Mouse (Mus musculus): Measurements from ENCODE around the gene Fam53b. TPM values are rescaled to one million over a fixed set of nuclear protein-coding genes. Genes with fewer than 3 reads are reported as not detected.

The Fam53b gene
- polyA plus RNA-seq, 1 experiment from 2014 or later, result 39.6 TPM

GRCm38 (mm10) chr7:132772440-132772839 is 41.2 kb downstream of the Fam53b start:
- no peak overlapping the region for H3K4me2 ChIP-seq (replicated peaks)
- H3K36me3 ChIP-seq, result peaks cover 58% of the 10 kb centered on the region
- H3K27me3 ChIP-seq, result no peaks in the 10 kb centered on the region
- H3K4me1 ChIP-seq, result peaks cover 20% of the 10 kb centered on the region
- no peak overlapping the region for H3K9ac ChIP-seq (replicated peaks)
- no peak overlapping the region for H3K4me3 ChIP-seq
- no peak overlapping the region for H3K27ac ChIP-seq (replicated peaks)
- 92% methylated on average over 5 of the region's 5 CpGs for WGBS
- no peak for ATAC-seq (ENCODE audit: low FRiP score, low read depth)
- H3K9me3 ChIP-seq, result no peaks in the 10 kb centered on the region

DNA sequence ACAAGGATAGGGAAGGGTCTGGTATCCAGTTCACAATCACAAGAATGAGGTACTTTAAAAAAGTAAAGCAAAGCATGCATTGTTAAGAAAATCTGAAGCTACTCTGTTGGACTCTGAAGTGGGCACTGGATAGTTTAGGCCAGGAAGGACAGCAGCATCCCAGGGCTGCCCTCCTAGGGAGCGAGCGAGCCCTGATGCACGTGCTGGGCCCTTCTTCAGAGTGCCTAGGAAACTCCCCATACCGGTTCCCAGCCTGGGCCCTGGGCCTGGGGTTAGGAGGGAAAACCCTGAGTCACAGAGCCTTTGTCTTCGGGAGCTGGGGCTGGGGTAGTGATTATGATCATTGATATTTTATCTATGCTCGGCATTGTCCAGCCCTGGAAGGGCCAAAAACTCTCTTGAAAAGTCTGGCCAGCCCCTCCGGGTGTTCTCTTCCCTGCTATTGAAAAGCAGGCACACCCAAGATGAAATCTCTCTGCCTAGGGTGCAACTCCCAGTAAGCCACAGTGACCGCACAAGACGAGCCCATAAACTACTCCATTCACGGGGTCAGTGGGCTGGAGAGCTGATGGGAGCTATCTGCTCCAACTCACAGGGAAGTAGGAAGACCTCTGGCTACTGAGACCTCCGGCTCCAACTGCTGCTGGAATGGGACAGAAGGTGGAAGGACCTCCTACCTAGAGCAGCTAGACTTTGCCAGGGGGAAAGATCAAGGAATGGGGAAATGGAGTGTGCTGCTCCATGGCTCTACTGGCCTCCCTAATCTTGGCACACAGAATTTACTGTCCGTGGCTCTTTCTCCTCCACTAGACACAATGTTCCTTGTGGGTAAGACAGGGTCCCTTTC is 45.0 kb downstream of the Fam53b start:
- no peak overlapping the region for H3K4me3 ChIP-seq
- H3K9ac ChIP-seq (replicated peaks), result no peak overlapping the region
- H3K27ac ChIP-seq (replicated peaks), result no peak overlapping the region
- no peaks in the 10 kb centered on the region for H3K27me3 ChIP-seq
- peaks cover 38% of the 10 kb centered on the region for H3K4me1 ChIP-seq
- H3K36me3 ChIP-seq, result peaks cover 40% of the 10 kb centered on the region; the same call in 1 of the 2 replicates
- H3K4me2 ChIP-seq (replicated peaks), result no peak overlapping the region
- 85% methylated on average over 12 of the region's 12 CpGs for WGBS
- ATAC-seq (ENCODE audit: low FRiP score, low read depth), result no peak
- no peaks in the 10 kb centered on the region for H3K9me3 ChIP-seq

DNA sequence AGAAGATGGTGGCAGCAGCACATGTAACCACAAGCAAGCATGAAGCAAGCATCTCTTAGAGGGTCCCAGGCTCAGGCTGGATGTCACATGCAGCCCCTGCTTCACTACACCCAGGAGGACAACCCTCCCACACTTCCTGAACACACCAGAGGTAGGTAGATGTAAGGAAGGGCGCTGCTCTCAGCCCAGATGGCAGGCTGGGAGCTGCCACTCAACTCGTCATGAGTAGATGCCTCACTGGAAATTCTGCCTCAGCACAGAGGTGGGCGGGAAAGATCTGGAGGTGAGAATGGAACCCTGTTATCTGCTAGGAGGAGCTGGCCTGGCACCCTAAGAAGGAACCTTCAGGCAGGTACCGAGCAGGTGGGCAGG is 45.7 kb downstream of the Fam53b start:
- ATAC-seq (ENCODE audit: low FRiP score, low read depth), result 0 out of 2 replicates have a peak, but pooled peaks have one; percentile 38
- H3K9ac ChIP-seq (replicated peaks), result no peak overlapping the region
- peaks cover 35% of the 10 kb centered on the region; the same call in 1 of the 2 replicates for H3K36me3 ChIP-seq

DNA sequence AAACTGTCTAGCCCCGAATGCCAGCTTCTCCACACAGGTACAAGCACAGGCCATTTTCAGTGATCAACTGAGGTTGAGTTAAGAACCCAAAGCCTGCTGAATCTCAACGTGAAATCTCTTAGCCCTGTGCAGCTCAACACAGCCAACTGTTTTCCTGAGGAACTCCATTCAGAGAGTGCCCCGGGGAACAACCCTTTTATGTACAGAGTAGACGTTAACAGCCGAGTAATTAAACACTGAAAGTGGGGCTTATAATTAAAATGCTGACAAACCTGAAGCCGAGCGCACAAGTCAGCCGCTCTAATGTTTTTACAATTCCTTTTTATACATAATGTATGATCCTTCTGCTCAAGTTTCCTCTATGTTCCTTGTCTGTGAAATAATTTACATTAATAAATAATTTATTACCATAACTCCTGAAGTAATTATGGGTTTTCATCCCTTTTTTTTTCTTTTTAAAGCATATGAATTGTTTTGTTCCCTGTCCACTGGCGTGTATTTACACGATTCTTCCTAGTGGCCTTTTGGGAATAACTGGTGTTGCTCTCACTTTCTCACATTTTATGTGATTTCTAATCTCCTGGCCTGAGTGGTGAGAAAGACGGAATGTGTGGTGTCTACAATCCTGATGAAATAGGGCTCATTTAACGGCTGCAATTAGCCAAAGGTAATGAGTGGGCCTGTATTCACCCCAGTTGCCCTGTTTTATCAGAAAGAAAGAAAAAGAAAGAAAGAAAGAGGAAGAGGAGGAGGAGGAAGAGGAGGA is 46.3 kb downstream of the Fam53b start:
- Histone ChIP-seq H3K36me3 (peaks cover 35% of the 10 kb centered on the region; the same call in 1 of the 2 replicates), H3K27ac (replicated peaks) (peak overlapping the region; percentile 36; the same call in 1 of the 2 replicates), H3K9ac (replicated peaks) (no peak overlapping the region), H3K4me3 (no peak overlapping the region), H3K4me2 (replicated peaks) (no peak overlapping the region), H3K27me3 (no peaks in the 10 kb centered on the region), H3K9me3 (no peaks in the 10 kb centered on the region), H3K4me1 (peaks cover 38% of the 10 kb centered on the region)
- 48% methylated on average over 12 of the region's 12 CpGs for WGBS
- 0 out of 2 replicates have a peak, but pooled peaks have one; percentile 34 for ATAC-seq (ENCODE audit: low FRiP score, low read depth)

More for the DNA sequence above, 45.7 kb downstream of the Fam53b start:
- 87% methylated on average over 4 of the region's 4 CpGs for whole genome bisulfite sequencing
- Histone ChIP-seq H3K4me1 (peaks cover 38% of the 10 kb centered on the region), H3K4me3 (no peak overlapping the region), H3K9me3 (no peaks in the 10 kb centered on the region), H3K27me3 (no peaks in the 10 kb centered on the region), H3K4me2 (replicated peaks) (no peak overlapping the region), H3K27ac (replicated peaks) (peak overlapping the region; percentile 36; the same call in 1 of the 2 replicates)

- ATAC-seq (ENCODE audit: low FRiP score, low read depth), result no peak
- Histone ChIP-seq H3K9me3 (no peaks in the 10 kb centered on the region), H3K4me1 (peaks cover 34% of the 10 kb centered on the region), H3K27ac (replicated peaks) (peak overlapping the region; percentile 40; the same call in 1 of the 2 replicates), H3K36me3 (peaks cover 27% of the 10 kb centered on the region; the same call in 1 of the 2 replicates), H3K4me2 (replicated peaks) (no peak overlapping the region), H3K27me3 (no peaks in the 10 kb centered on the region), H3K4me3 (no peak overlapping the region), H3K9ac (replicated peaks) (no peak overlapping the region)
- WGBS, result 89% methylated on average over 11 of the region's 11 CpGs
Observed at GRCm38 (mm10) chr7:132766235-132766871, 47.3 kb downstream of the Fam53b start.

GRCm38 (mm10) chr7:132765629-132766186 is 48.0 kb downstream of the Fam53b start:
- H3K4me3 ChIP-seq, result no peak overlapping the region
- peaks cover 33% of the 10 kb centered on the region for H3K4me1 ChIP-seq
- peaks cover 26% of the 10 kb centered on the region; the same call in 1 of the 2 replicates for H3K36me3 ChIP-seq
- no peak overlapping the region for H3K4me2 ChIP-seq (replicated peaks)
- H3K9me3 ChIP-seq, result no peaks in the 10 kb centered on the region
- no peaks in the 10 kb centered on the region for H3K27me3 ChIP-seq
- no peak for ATAC-seq (ENCODE audit: low FRiP score, low read depth)
- H3K27ac ChIP-seq (replicated peaks), result no peak overlapping the region
- H3K9ac ChIP-seq (replicated peaks), result no peak overlapping the region
- 84% methylated on average over 3 of the region's 3 CpGs for WGBS

GRCm38 (mm10) chr7:132764896-132765491 is 48.7 kb downstream of the Fam53b start:
- Histone ChIP-seq H3K9ac (replicated peaks) (no peak overlapping the region), H3K27me3 (no peaks in the 10 kb centered on the region), H3K4me1 (peaks cover 33% of the 10 kb centered on the region), H3K4me2 (replicated peaks) (no peak overlapping the region), H3K4me3 (no peak overlapping the region), H3K27ac (replicated peaks) (no peak overlapping the region), H3K9me3 (no peaks in the 10 kb centered on the region), H3K36me3 (peaks cover 21% of the 10 kb centered on the region; the same call in 1 of the 2 replicates)
- ATAC-seq (ENCODE audit: low FRiP score, low read depth), result no peak
- 86% methylated on average over 4 of the region's 4 CpGs for WGBS

DNA sequence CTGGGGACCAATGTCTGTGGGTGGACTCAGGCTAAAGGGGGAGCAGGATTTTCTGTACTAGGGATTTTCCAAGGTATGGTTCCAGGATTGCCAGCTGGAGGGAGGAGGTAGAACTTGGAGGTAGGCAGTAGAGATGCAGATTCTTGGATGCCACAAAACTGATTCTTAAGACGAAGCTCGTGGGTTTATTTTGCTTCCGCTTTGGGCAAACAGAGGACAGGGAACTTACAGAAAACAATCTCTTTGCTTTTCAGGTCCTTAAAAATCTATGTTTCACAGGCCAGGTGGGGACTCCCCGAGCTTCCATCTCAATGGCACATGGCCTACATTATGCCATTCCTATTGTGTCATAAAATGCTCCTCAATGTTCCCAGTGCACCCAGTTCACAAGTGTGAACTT is 49.4 kb downstream of the Fam53b start:
- no peaks in the 10 kb centered on the region for H3K9me3 ChIP-seq
- H3K27me3 ChIP-seq, result no peaks in the 10 kb centered on the region
- H3K4me2 ChIP-seq (replicated peaks), result no peak overlapping the region
- WGBS, result 97% methylated on average over 4 of the region's 4 CpGs
- ATAC-seq (ENCODE audit: low FRiP score, low read depth), result no peak
- H3K27ac ChIP-seq (replicated peaks), result no peak overlapping the region
- peaks cover 33% of the 10 kb centered on the region for H3K4me1 ChIP-seq
- H3K4me3 ChIP-seq, result no peak overlapping the region
- no peak overlapping the region for H3K9ac ChIP-seq (replicated peaks)
- H3K36me3 ChIP-seq, result peaks cover 21% of the 10 kb centered on the region

- Histone ChIP-seq H3K4me2 (replicated peaks) (no peak overlapping the region), H3K27me3 (no peaks in the 10 kb centered on the region), H3K4me3 (no peak overlapping the region), H3K36me3 (peaks cover 22% of the 10 kb centered on the region), H3K4me1 (peaks cover 33% of the 10 kb centered on the region), H3K27ac (replicated peaks) (no peak overlapping the region), H3K9me3 (no peaks in the 10 kb centered on the region), H3K9ac (replicated peaks) (no peak overlapping the region)
- WGBS, result 92% methylated on average over 5 of the region's 5 CpGs
- no peak for ATAC-seq (ENCODE audit: low FRiP score, low read depth)
Observed at GRCm38 (mm10) chr7:132763911-132764310, 49.8 kb downstream of the Fam53b start.

DNA sequence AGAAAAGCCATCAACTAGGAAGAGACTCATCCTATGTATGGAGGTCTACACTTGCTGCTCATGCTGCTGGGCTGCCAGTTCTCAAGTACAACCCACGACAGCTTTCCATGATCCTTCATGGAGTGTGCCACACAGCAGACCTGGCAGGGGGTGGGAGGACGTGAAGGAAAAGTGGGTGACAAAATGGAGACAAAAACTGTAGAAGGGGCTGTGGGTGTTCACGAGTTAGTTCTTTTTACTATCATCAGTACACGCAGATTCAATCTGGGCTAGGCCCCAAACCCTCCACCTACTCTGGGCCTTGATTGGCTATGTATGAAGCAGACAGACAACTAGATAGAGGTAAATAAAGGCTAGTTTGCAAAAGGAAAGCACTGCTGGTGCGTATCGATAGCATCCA is 50.3 kb downstream of the Fam53b start:
- no peaks in the 10 kb centered on the region for H3K27me3 ChIP-seq
- ATAC-seq (ENCODE audit: low FRiP score, low read depth), result no peak

DNA sequence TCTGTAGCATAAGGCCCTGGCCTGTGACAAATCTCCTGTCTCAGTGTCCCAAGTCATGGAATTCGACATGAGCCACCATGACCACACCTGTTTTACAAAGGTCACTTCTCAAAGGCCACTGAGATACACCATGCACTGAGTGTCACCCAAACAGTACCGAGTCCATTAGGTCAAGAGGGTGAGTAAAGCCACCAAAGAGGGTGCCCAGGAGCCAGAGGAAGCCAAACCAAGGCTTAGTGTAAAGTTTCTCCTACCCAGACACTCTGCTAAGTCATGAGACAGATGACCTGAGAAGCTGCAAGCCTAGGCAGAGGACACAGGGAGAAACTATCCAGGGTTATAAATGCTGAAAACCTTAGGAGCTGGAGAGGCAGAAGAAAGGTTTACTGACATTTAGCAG is 52.3 kb downstream of the Fam53b start:
- Histone ChIP-seq H3K9me3 (no peaks in the 10 kb centered on the region), H3K27me3 (no peaks in the 10 kb centered on the region), H3K4me1 (peaks cover 14% of the 10 kb centered on the region), H3K9ac (replicated peaks) (no peak overlapping the region), H3K36me3 (peaks cover 39% of the 10 kb centered on the region), H3K4me3 (no peak overlapping the region), H3K27ac (replicated peaks) (no peak overlapping the region), H3K4me2 (replicated peaks) (no peak overlapping the region)
- 87% methylated on average over 2 of the region's 2 CpGs for WGBS
- ATAC-seq (ENCODE audit: low FRiP score, low read depth), result no peak

More for the DNA sequence above, 50.3 kb downstream of the Fam53b start:
- no peak overlapping the region for H3K4me3 ChIP-seq
- H3K4me1 ChIP-seq, result peaks cover 30% of the 10 kb centered on the region
- H3K9ac ChIP-seq (replicated peaks), result no peak overlapping the region
- H3K36me3 ChIP-seq, result peaks cover 28% of the 10 kb centered on the region
- H3K9me3 ChIP-seq, result no peaks in the 10 kb centered on the region
- 96% methylated on average over 6 of the region's 6 CpGs for WGBS
- no peak overlapping the region for H3K4me2 ChIP-seq (replicated peaks)
- no peak overlapping the region for H3K27ac ChIP-seq (replicated peaks)
